Mouse (Mus musculus) gastrocnemius, postnatal 36 days (tissue): ENCODE measurements around the gene Fggy. TPM values are rescaled to one million over a fixed set of nuclear protein-coding genes. Genes with fewer than 3 reads are reported as not detected.

ENCODE experiments used
- DNase-seq, 2 experiments: peaks; one replicate each; pipeline ENCODE4 v3.0.0; 2022
- intact Hi-C: fragments of 180-260 bp; cut with DNase I; formaldehyde crosslinking; loops from one replicate; pipeline ENCODE4 v1.15.1; 2025
- total RNA-seq, 2 experiments: library from RNA; stranded (reverse); gene quantifications; 2 replicates each; pipeline ENCODE4 v1.2.3; 2021

Gene Fggy
- total RNA-seq, 2 experiments from 2014 or later, result 7.6 to 8.2 TPM

DNA sequence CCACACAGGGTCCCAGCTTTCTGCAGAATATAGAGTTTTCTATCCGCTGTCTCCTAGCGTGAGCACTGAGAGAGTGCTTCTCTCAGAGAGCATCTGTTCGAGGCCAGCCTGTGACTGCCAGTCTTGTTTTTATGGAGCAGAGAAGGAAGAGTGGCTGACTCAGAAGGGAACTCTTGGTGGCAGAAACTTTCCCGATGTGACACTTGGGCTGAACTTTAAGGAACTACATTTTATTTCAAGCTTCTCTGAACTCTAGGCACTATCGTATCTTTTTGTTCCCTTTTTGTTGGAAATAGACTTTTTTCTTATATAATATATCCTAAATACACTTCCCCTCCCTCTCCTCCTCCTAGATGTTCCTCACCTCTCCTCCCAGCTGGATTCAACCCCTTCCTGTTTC lies 213.2 kb downstream of the Fggy start:
- no peak for DNase-seq
- intact Hi-C loops, result no loop called here

GRCm38 (mm10) chr4:95771542-95771941 lies 214.2 kb downstream of the Fggy start:
- intact Hi-C loops, result no loop called here
- DNase-seq, result no peak

DNA sequence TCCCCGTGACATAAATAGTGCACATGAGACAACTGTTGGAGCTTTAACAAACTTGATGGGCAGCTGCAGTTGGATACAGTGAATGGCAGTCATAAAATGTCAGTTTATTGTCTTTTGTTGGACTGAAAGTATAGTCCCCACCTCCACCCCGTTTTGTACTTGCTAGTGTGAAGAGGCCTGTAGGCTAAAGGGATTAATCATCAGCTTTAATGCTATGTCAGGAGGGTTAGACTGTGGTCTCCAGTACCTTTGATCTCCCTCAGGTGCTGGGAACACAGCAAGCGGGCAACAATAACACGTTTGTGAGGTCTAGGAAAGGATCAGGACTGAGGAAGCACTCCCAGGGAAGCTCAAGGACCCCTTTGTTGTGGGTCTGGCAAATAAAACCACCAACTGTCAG lies 214.6 kb downstream of the Fggy start:
- no peak for DNase-seq
- intact Hi-C loops, result no loop called here

- DNase-seq, result no peak
- intact Hi-C loops, result no loop called here
Observed at GRCm38 (mm10) chr4:95772663-95773062, 215.4 kb downstream of the Fggy start.

DNA sequence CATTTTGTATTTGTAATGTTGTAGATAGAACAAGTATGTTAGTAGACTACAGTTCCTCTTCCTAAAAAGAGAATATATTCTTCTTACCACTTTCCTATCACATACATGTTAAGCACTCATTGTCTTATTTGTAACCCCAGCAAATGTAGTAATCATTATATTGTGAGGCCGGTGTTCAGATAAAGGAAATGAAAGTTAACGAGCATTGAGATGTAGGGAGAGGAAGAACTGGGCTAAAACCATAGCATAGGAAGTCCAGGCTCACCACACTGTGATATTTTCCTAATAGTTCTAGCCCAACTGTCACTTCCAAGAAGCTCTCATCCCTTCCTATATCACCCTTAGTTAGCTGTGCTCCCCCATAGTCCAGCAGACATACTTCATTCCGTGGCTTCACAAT lies 218.3 kb downstream of the Fggy start:
- DNase-seq, result no peak
- intact Hi-C loops, result no loop called here

DNA sequence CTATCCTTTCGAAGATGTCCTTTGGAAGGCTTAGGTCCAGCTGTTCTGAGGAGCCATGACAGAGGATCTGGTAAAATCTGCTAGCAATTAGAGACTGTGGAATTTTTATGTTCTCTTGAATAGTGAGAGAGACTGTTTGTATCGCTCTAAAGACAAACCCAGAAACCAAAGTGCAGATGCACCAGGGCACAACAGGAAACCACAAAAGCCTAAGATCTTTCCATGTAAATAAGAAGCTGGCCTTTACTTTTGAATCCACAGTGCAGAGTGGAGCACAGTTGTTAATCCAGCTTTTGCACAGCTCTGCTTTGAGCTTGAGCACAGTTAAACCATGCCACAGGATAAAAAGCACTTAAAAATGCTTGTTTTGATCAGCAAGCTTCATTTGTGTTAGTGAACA lies 220.5 kb downstream of the Fggy start:
- intact Hi-C loops, result no loop called here
- no peak for DNase-seq

- intact Hi-C loops, result no loop called here
Observed at GRCm38 (mm10) chr4:95778528-95778927, 221.2 kb downstream of the Fggy start.

DNA sequence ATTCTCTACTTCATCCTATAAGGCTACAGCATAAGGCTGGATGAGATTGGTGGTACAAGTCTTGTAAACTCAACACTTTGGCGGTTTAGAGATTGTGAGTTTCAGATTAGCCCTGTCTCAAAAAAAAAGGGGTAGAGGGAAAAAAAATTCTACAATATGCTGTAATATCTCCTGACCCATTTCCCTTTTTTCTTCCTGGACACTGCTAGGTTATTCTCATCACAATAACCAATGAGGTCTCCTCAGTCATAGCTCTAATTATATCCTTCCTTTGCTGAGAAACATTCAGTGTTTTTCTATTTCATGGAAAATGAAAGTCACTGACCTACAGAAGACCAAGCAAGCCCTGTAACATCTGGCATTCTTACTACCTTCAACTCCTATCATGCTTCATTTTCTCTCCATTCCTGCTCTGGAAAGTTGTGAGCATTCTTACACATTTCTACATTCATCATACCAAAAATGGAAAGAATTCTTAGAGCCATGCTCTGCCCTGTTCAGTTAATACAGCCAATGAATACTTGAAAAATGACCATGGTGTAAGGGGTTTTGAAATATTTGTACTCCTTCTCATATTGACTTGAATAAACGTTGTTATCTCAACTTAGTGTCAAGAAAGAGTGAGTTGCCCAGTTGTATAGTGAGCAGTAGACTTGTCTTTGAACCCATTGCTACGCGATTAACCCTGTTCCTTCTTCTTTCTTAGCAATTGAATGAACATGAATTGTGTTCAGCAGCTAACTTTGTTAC lies 227.0 kb downstream of the Fggy start:
- intact Hi-C loops, result no loop called here
- no peak for DNase-seq

More at GRCm38 (mm10) chr4:95778528-95778927, 221.2 kb downstream of the Fggy start:
- no peak for DNase-seq

GRCm38 (mm10) chr4:95787609-95788008 lies 230.3 kb downstream of the Fggy start:
- no peak for DNase-seq
- intact Hi-C loops, result no loop called here

DNA sequence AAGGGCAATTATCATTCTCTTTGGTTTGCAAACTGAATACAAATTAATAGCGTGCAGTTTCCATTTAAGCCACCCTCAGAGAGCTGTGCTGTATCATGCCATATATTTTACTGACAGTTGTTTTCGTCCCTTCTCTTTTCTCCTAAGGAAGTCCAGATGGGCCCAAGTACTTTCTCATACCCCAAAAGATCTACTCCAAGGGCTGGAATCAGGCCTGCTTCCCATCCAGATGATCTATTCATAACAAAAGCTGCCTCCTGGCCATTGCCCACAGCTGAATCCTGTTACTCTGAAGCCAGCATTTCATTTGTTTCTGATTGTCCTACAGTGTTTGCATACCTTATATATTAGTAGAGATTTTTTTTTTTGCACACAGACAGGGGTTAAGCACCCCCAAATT lies 231.6 kb downstream of the Fggy start:
- no peak for DNase-seq
- intact Hi-C loops, result no loop called here

DNA sequence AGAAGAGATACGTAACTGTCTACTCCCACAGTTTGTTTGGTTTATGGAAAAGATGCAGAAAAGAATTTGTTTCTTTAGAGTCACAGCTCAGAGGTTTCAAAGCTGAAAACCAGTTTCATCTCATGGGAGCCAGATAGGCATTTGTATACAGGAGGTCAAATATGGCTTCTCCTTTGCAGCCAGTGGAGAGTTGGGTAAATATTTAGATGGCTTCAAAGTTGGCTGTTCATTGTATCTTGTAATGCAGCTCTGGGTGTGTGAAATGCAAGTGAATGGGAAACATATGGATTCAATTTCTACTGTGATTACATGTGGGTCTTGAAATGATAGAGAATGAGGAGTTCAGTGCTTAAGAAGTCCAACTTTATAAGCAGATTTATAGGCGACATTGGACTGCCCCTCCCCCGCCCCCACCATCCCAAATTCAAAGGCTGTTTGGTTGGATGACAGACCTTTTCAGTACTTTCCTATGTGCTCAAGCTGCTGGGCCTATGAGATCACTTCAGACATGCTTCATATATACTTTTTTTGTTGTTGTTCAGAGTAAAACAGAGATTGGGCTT lies 234.7 kb downstream of the Fggy start:
- intact Hi-C loops, result no loop called here
- DNase-seq, result no peak

DNA sequence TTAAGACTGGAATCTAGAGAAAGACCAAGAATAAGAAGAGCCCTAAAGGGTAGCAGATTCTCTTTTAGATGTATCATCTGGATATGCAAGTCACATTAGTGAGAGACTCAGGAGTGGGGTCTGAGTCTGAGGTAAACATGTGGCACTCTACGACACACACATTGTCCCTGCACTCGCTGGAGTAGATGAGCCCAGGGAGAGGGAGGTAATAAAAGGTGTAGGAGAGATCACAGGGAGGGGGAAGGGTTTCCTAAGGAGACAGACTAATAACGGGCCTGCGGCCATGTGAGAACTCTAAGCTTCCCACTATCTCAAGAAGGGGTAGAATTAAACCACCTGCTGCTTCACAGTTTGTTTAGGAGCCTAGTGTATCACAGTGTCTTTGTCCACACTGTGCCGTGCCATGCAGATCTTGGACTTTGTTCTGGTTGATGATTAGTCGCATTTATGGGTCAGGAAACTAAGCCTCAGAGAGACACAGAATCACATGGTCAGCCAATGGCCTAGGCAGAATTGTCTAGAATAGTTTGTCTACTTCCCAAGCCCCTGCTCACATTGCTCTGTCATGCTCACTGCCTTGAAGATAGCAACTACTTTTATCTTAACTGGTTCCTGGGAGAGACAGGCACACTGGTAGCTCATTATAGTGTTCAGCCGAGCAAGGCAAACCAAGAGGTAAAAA lies 236.5 kb downstream of the Fggy start:
- DNase-seq, result no peak
- intact Hi-C loops, result no loop called here

GRCm38 (mm10) chr4:95794651-95795050 lies 237.3 kb downstream of the Fggy start:
- intact Hi-C loops, result no loop called here
- no peak for DNase-seq

DNA sequence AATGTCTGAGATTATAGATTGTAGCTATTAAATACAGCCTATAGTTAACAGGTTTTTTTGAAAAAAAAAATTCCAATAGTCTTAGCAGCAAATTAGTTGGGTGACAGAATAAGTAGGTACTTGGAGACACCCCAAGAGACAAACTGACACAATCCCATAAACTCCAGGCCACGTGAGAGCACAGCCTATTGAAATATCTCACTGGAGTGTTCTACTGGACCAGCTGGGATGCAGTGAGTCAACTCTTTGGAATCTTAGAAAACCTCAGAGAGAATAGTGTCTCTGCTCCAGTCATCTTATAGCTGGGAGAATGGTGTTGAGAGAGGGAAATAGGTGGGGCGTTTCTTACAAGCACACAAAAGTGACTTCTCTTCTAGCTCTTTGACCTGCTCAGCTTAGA lies 238.0 kb downstream of the Fggy start:
- DNase-seq, result no peak
- intact Hi-C loops, result no loop called here

DNA sequence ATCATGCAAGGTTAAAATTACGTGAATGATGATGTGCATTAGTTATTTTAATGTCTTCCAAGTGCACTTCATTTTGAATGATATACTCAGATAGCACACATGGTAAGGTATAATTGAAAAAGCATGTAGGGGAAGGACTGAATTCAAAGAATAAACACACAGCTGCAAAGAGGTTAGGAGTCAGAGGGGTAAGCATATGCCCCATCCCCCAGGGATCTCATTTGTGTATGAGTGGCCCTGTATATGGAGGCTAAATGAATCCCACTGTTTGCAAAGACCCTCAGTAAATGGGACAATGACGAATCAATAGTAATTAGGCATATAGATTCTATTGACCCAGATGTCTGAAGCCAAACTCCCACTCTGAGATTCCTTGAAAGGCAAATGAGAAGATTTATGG lies 262.3 kb downstream of the Fggy start:
- intact Hi-C loops, result no loop called here

DNA sequence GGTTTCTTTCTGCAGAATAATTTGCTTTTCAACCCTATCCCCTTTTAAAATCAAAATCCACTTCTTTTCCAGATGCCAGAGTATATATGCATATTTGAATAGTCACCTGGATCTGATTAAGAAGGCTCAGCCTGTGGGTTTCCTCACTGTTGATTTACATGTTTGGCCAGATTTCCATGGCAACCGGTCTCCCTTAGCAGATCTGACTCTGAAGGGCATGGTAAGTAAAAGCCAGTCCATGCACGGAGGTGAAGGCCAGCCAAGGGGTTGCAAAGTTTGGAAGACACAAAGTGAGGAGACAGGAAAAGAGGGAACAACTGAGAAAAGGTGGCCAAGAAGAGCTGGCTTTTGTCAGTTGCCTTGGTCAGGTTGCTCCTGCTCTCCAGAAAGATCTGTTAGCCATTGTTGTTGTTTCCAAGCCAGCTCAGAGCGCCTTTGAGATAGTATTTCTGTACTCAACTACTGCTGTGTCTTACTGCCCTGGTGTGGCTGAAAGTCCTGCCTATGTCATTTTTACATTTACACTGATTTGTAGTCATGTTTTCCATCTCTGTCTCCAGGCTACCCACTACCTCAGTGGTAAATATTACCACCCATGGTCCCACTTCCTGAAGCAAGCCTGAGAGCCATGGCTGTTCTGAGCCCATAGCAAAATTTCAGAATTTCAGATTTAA lies 264.7 kb downstream of the Fggy start:
- intact Hi-C loops, result no loop called here
- DNase-seq, result no peak

More for the DNA sequence above, 262.3 kb downstream of the Fggy start:
- no peak for DNase-seq

DNA sequence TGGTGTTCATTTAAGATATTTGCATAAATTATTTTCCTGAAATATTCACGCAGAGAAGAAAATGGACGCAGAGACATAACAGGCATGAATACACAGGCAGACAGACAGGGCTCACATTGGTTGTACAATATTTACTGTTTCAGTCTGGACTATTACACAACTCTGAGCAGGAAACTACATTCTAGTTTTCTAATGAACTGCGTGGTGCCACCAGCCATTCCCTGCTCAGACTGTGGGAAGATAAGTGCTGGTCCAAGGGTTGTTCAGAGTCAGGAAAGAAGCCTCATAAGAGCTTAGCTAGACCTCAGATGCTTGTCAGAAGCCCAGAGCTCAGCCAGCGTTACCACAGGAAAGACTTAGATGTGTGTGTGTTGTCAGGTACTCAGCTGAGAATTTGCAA lies 270.9 kb downstream of the Fggy start:
- intact Hi-C loops, result no loop called here
- no peak for DNase-seq

DNA sequence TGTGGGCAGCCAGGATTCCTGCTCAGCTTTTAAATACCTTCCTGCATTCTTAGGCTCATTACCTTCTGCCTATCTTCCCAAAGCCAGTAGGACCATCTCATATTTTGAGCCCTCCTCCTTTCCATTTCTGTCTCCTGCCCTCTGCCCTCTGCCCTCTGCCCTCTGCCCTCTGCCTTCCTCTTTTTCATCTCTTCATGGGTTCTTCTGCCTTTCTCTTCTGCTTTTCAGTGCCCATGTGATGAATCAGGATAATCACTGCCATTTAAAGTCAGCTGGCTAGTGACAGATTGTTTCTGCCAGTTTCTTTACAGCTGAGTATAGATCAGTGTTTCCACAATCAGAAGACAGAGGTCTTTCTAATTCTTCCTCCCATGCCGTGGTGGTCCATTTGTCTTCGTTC lies 273.0 kb downstream of the Fggy start:
- DNase-seq, result no peak
- intact Hi-C loops, result no loop called here

- no peak for DNase-seq
- intact Hi-C loops, result no loop called here
Observed at GRCm38 (mm10) chr4:95839860-95840259, 282.6 kb downstream of the Fggy start.

DNA sequence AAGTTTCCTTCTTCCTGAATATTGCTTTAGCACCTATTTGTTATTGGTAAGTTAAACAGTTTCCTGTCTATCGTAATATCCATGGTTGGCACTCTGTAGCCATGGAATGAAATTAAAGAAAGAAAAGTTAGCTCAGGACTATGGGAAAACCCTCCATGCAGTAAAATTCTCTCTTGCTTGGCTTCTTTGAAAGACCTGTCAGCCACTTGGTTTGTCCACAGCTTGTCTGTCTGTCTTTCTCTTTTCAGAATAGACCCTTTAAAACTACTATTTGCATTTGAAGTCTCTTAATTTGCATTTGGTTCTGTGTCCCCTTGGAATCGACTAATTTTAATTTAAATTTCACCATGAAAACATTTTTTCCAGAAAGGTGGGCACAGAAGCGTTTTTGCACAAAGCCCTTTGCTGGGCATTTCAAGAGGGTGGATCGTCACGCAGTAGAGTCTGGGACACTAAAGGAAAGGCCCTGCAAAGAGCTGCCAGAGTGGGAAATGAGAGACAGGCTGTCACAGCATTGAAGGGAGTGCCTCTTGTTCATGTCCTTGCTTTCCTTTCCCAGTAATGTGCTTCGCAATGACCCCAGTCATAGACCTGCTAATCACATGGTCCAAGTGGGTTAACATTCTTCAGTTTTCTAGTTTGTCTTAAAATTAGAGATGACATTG lies 283.2 kb downstream of the Fggy start:
- intact Hi-C loops, result no loop called here
- DNase-seq, result no peak
